Mouse (Mus musculus) olfactory bulb, adult 2 months (tissue): ENCODE measurements around the gene Ptov1. TPM values are rescaled to one million over a fixed set of nuclear protein-coding genes. Genes with fewer than 3 reads are reported as not detected.

Experiments used
- H3K27ac ChIP-seq: fragments of 200-500 bp; 2 replicates; pipeline ENCODE4 v1.5.1; 2012; ENCODE audit warnings: low read depth, low read length; ENCODE audit not compliant: insufficient read depth
- H3K4me1 ChIP-seq: fragments of 200-500 bp; 2 replicates; pipeline ENCODE4 v1.6.1; 2012; ENCODE audit warnings: low read length; ENCODE audit not compliant: control insufficient read depth, insufficient read depth
- H3K4me3 ChIP-seq: fragments of 200-500 bp; 2 replicates; pipeline ENCODE4 v1.5.1; 2012; ENCODE audit warnings: mild to moderate bottlenecking, low read depth, low read length, moderate library complexity; ENCODE audit not compliant: insufficient read depth
- CTCF ChIP-seq: fragments of 200-500 bp; IDR thresholded peaks from 2 replicates; pipeline ENCODE4 v1.5.1; 2012; ENCODE audit warnings: low read depth, mild to moderate bottlenecking, low read length, moderate library complexity; ENCODE audit not compliant: insufficient read depth
- POLR2A ChIP-seq: fragments of 200-500 bp; IDR thresholded peaks from 2 replicates; pipeline ENCODE4 v1.6.1; 2012; ENCODE audit warnings: mild to moderate bottlenecking, low read depth, low read length, moderate library complexity; ENCODE audit not compliant: insufficient read depth
- WGBS: fragments of 180-500 bp; shearing (Covaris S2); methylation state at CpG from one replicate; pipeline ENCODE4 v1.1.7; 2018; 5-methylcytosine and 5-hydroxymethylcytosine counted together
- polyA plus RNA-seq: library from polyadenylated mRNA; stranded (reverse); fragments of >200 nt; gene quantifications from 2 replicates; pipeline ENCODE4 v1.2.4, GENCODE M21; 2012; ENCODE audit warnings: low replicate concordance; ENCODE audit not compliant: missing spikeins, insufficient read depth, insufficient read length

Ptov1 gene
- polyA plus RNA-seq, 1 experiment = not detected

GRCm38 (mm10) chr7:44849416-44850111 lies 20.0 kb downstream of the Ptov1 start:
- H3K27ac ChIP-seq = peak overlapping the region; percentile 99

GRCm38 (mm10) chr7:44848561-44849415 lies 20.8 kb downstream of the Ptov1 start, which contains the start of the genes Akt1s1 and Tbc1d17:
TSS of gene Akt1s1 (plus strand) at chr7:44848991.
TSS of gene Tbc1d17 (minus strand) at chr7:44849079.
- Histone ChIP-seq H3K4me3 (peak within 1 kb of the TSS; percentile 90), H3K27ac (peak within 1 kb of the TSS; percentile 99), H3K4me1 (peaks cover 30% of the 10 kb centered on the region)
- 0% methylated on average over 54 of the region's 54 CpGs for WGBS
- TF ChIP-seq CTCF = peak; percentile 4; the same call in 1 of the 2 replicates
- peak; percentile 45 for TF ChIP-seq POLR2A

More at GRCm38 (mm10) chr7:44849416-44850111, 20.0 kb downstream of the Ptov1 start:
- 0 out of 2 replicates have a peak, but pooled peaks have one; percentile 30 for TF ChIP-seq POLR2A
- TF ChIP-seq CTCF = no peak
- WGBS = under 1% methylated on average over 41 of the region's 41 CpGs
- Histone ChIP-seq H3K4me3 (peak overlapping the region; percentile 90), H3K4me1 (peaks cover 35% of the 10 kb centered on the region)

GRCm38 (mm10) chr7:44847772-44848171 lies 21.8 kb downstream of the Ptov1 start:
- 62% methylated on average over 5 of the region's 5 CpGs for WGBS
- TF ChIP-seq CTCF = no peak
- TF ChIP-seq POLR2A = no peak
- Histone ChIP-seq H3K27ac (no peak overlapping the region), H3K4me3 (peak overlapping the region; percentile 90), H3K4me1 (peaks cover 25% of the 10 kb centered on the region)

GRCm38 (mm10) chr7:44846804-44847203 lies 22.8 kb downstream of the Ptov1 start:
- H3K4me3 ChIP-seq = no peak overlapping the region

GRCm38 (mm10) chr7:44845006-44845405 lies 24.6 kb downstream of the Ptov1 start:
- Histone ChIP-seq H3K4me1 (peaks cover 12% of the 10 kb centered on the region; the same call in 1 of the 2 replicates), H3K27ac (no peak overlapping the region), H3K4me3 (no peak overlapping the region)
- WGBS = 91% methylated on average over 10 of the region's 10 CpGs
- TF ChIP-seq CTCF = no peak

More at GRCm38 (mm10) chr7:44846804-44847203, 22.8 kb downstream of the Ptov1 start:
- 85% methylated on average over 7 of the region's 7 CpGs for WGBS
- Histone ChIP-seq H3K27ac (no peak overlapping the region), H3K4me1 (peaks cover 19% of the 10 kb centered on the region)
- TF ChIP-seq CTCF = no peak
- no peak for TF ChIP-seq POLR2A

- no peak overlapping the region for H3K27ac ChIP-seq
- TF ChIP-seq CTCF = no peak
- TF ChIP-seq POLR2A = no peak
- peaks cover 15% of the 10 kb centered on the region; the same call in 1 of the 2 replicates for H3K4me1 ChIP-seq
- WGBS = 95% methylated on average over 8 of the region's 8 CpGs
- no peak overlapping the region for H3K4me3 ChIP-seq
Measured at GRCm38 (mm10) chr7:44841825-44842463, 27.6 kb downstream of the Ptov1 start.

GRCm38 (mm10) chr7:44840426-44840825 lies 29.2 kb downstream of the Ptov1 start:
- peaks cover 15% of the 10 kb centered on the region; the same call in 1 of the 2 replicates for H3K4me1 ChIP-seq
- H3K4me3 ChIP-seq = no peak overlapping the region
- H3K27ac ChIP-seq = no peak overlapping the region
- no peak for TF ChIP-seq CTCF
- 70% methylated on average over 14 of the region's 14 CpGs for whole genome bisulfite sequencing

- WGBS = 20% methylated on average over 58 of the region's 58 CpGs
- TF ChIP-seq POLR2A = no peak
- no peak for TF ChIP-seq CTCF
Measured at GRCm38 (mm10) chr7:44839491-44840191, 29.9 kb downstream of the Ptov1 start.

More at GRCm38 (mm10) chr7:44839491-44840191, 29.9 kb downstream of the Ptov1 start:
- Histone ChIP-seq H3K27ac (no peak overlapping the region), H3K4me1 (peaks cover 15% of the 10 kb centered on the region; the same call in 1 of the 2 replicates), H3K4me3 (no peak overlapping the region)
